Mouse (Mus musculus) heart, postnatal 0 days (tissue): ENCODE data around the gene Nfib. TPM values are rescaled to one million over a fixed set of nuclear protein-coding genes. Genes with fewer than 3 reads are reported as not detected.
A peak's percentile ranks its signal among the peaks of the same experiment; 100 is the strongest.

Experiments
- ATAC-seq: fragments of 200-750 bp; cut with Nextera tagmentation; 2 replicates; pipeline ENCODE4 v1.8.0; 2017; ENCODE audit warnings: low read depth, moderate number of reproducible peaks, moderate library complexity; ENCODE audit not compliant: insufficient read depth
- DNase-seq: peaks from one replicate; pipeline ENCODE4 v3.0.0-alpha.2; 2016; ENCODE audit warnings: low spot score
- H3K27ac ChIP-seq: fragments of 300-500 bp; sonication (generic); 2 replicates; pipeline ENCODE4 v1.5.1; 2014; ENCODE audit warnings: low read depth, mild to moderate bottlenecking
- H3K27me3 ChIP-seq: fragments of 300-500 bp; sonication (generic); 2 replicates; pipeline ENCODE4 v1.6.1; 2014; ENCODE audit warnings: low read length, mixed read lengths; ENCODE audit not compliant: control insufficient read depth, insufficient read depth
- H3K36me3 ChIP-seq: fragments of 300-500 bp; sonication (generic); replicated peaks from 2 replicates; pipeline ENCODE4 v1.6.1; 2014; ENCODE audit warnings: low read length, mixed read lengths; ENCODE audit not compliant: control insufficient read depth, insufficient read depth
- H3K4me1 ChIP-seq: fragments of 300-500 bp; sonication (generic); 2 replicates; pipeline ENCODE4 v1.6.1; 2014; ENCODE audit warnings: antibody characterized with exemption; ENCODE audit not compliant: control insufficient read depth, insufficient read depth
- H3K4me2 ChIP-seq: fragments of 300-500 bp; sonication (generic); 2 replicates; pipeline ENCODE4 v1.6.1; 2014; ENCODE audit warnings: low read depth, mild to moderate bottlenecking, low read length, moderate library complexity
- H3K4me3 ChIP-seq: fragments of 300-500 bp; sonication (generic); 2 replicates; pipeline ENCODE4 v1.5.1; 2014; ENCODE audit warnings: low read depth, low read length
- H3K9ac ChIP-seq: fragments of 300-500 bp; sonication (generic); replicated peaks from 2 replicates; pipeline ENCODE4 v1.6.1; 2014; ENCODE audit warnings: low read depth, low read length, mixed read lengths
- H3K9me3 ChIP-seq: fragments of 300-500 bp; sonication (generic); replicated peaks from 2 replicates; pipeline ENCODE4 v1.6.1; 2016; ENCODE audit warnings: low read length; ENCODE audit not compliant: control insufficient read depth
- CTCF ChIP-seq: IDR thresholded peaks from 2 replicates; pipeline ENCODE4 v1.5.1; 2016; ENCODE audit warnings: antibody characterized with exemption, control low read depth, low read depth
- EP300 ChIP-seq: IDR thresholded peaks from 2 replicates; pipeline ENCODE4 v1.6.1; 2016; ENCODE audit warnings: antibody characterized with exemption, low read depth
- WGBS: fragments of 180-500 bp; shearing (Covaris S2); extraction: QIAGEN DNeasy Blood & Tissue Kit; methylation state at CpG from one replicate; pipeline ENCODE4 v1.1.7; 2014; 5-methylcytosine and 5-hydroxymethylcytosine counted together
- polyA plus RNA-seq: library from polyadenylated mRNA; unstranded; fragments of >200 nt; fragmentation: Nextera tagmentation; extraction: Ambion mirVana; gene quantifications from 2 replicates; pipeline ENCODE4 v1.2.1, GENCODE M21; 2015
- total RNA-seq: library from RNA; depleted of rRNA; stranded (reverse); fragments of >200 nt; gene quantifications from 2 replicates; pipeline ENCODE4 v1.2.3, GENCODE M21; 2014; ENCODE audit warnings: low replicate concordance

Gene Nfib
- total and polyA plus RNA-seq, 2 experiments from 2014 or later, result 44.0 to 82.0 TPM

DNA sequence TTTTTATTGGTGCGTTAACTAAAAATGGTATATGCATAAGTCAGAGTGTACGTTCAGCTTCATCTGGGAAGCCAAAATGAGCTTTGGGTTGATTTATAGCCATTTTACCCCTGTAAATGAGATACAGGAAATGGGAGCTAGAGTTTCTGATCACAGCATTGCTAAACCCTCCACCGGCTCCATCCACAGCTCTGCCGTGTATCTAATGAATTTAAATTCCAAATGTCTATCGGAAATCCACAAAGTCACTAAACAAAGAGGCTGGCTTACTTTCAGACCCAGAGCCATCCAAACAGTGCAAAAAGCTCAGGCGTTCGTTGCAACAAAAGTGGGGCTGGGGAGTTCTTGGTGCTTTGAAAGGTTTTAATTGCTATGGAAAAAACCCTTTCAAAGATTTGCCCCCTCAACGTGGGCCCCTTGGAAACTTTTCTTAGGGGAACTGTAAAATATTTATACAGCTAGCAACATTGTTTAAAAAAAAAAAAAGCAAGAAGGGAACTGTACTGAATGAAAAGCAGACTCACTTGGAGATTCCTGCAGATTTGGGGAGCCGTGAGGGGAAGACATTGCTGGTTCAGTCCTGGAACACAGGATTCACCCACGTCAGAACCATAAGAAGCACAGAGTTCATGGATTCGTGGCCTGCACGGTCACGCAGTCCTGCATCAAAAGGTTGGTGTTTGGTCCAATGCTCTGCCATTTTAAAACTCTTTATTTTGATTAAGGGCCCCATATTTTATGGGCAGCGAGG lies 100.3 kb downstream of the Nfib start:
- Histone ChIP-seq H3K27me3 (no peaks in the 10 kb centered on the region), H3K4me1 (no peaks in the 10 kb centered on the region), H3K9me3 (no peaks in the 10 kb centered on the region), H3K4me3 (no peak overlapping the region), H3K27ac (no peak overlapping the region), H3K36me3 (no peaks in the 10 kb centered on the region), H3K9ac (no peak overlapping the region), H3K4me2 (no peak overlapping the region)
- ATAC-seq (no peak), DNase-seq (no peak)
- TF ChIP-seq EP300 (no peak), CTCF (no peak)
- WGBS, result 80% methylated on average over 14 of the region's 14 CpGs

DNA sequence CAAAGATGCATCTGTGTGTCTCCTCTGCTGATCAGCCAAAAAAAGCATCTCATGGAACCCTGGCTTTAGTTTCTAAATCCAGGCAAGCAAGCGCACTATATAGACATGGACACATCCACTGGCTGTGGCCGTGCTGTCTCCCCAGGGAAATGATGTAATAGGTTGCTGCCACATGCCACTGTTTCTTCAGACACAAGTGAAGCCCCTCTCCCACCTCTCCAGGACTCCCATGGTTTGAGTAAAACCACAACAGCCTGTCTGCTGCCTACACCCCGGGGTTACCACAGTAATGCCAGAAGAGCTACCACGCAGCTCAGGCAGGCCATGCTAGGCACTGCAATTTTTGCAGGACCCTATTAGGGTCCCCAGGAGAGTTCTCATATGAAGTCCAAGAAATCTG lies 101.0 kb downstream of the Nfib start:
- DNase-seq (no peak), ATAC-seq (no peak)
- Histone ChIP-seq H3K4me3 (no peak overlapping the region), H3K4me2 (no peak overlapping the region), H3K9me3 (no peaks in the 10 kb centered on the region), H3K4me1 (no peaks in the 10 kb centered on the region), H3K9ac (no peak overlapping the region), H3K27me3 (no peaks in the 10 kb centered on the region), H3K27ac (no peak overlapping the region), H3K36me3 (no peaks in the 10 kb centered on the region)
- TF ChIP-seq EP300 (no peak), CTCF (no peak)
- 55% methylated on average over 4 of the region's 4 CpGs for WGBS

DNA sequence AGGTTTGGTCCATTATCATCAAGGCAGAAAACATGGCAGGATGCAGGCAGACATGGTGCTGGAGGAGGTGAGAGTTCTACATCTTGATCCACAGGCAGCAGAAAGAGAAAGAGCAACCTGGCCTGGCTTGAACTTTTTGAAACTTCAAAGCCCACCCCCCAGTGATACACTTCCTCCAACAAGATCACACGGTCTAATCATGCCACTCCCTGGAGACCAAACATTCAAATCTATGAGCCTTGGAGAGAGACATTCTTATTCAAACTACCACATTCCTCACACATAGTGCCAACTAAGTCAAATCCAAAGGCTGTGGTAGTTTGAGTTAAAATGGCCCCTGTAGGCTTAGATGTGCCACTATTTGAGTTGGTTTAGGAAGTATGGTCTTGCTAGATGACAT lies 104.9 kb downstream of the Nfib start:
- no peak for ATAC-seq
- no peak overlapping the region for H3K4me3 ChIP-seq
- no peaks in the 10 kb centered on the region for H3K36me3 ChIP-seq
- no peak overlapping the region for H3K4me2 ChIP-seq
- H3K9ac ChIP-seq, result no peak overlapping the region
- H3K27ac ChIP-seq, result no peak overlapping the region
- H3K9me3 ChIP-seq, result no peaks in the 10 kb centered on the region
- no peak for DNase-seq
- TF ChIP-seq EP300, result no peak
- no peak for TF ChIP-seq CTCF
- H3K4me1 ChIP-seq, result peaks cover 6% of the 10 kb centered on the region; the same call in 1 of the 2 replicates
- H3K27me3 ChIP-seq, result no peaks in the 10 kb centered on the region
- WGBS, result 74% methylated on average over 1 of the region's 1 CpGs

DNA sequence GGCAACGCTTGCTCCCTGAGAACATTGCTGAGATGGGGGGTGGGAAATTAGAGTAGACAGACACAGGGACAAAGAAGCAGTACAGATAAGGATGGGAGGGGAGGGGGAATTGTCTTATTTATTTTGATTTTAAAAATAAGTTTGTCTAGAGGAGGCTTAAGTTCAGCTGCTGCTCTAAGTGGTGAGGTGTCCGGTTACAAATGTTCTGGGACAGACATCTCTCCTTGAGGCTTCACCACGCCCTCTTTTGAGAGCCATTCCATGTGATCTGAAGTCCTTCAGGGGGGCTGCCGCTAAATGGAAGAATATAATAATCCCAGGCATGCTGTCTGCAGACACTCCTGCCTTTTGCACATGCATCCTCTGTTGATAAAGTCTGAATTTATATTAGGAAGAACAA lies 107.1 kb downstream of the Nfib start:
- Histone ChIP-seq H3K9ac (no peak overlapping the region), H3K27ac (0 out of 2 replicates have a peak overlapping the region, but pooled peaks have one; percentile 1), H3K9me3 (no peaks in the 10 kb centered on the region), H3K4me2 (no peak overlapping the region), H3K4me3 (no peak overlapping the region), H3K4me1 (peaks cover 18% of the 10 kb centered on the region), H3K36me3 (no peaks in the 10 kb centered on the region), H3K27me3 (no peaks in the 10 kb centered on the region)
- DNase-seq (peak; percentile 67), ATAC-seq (peak; percentile 63)
- no peak for TF ChIP-seq EP300
- TF ChIP-seq CTCF, result no peak
- 19% methylated on average over 4 of the region's 4 CpGs for WGBS

DNA sequence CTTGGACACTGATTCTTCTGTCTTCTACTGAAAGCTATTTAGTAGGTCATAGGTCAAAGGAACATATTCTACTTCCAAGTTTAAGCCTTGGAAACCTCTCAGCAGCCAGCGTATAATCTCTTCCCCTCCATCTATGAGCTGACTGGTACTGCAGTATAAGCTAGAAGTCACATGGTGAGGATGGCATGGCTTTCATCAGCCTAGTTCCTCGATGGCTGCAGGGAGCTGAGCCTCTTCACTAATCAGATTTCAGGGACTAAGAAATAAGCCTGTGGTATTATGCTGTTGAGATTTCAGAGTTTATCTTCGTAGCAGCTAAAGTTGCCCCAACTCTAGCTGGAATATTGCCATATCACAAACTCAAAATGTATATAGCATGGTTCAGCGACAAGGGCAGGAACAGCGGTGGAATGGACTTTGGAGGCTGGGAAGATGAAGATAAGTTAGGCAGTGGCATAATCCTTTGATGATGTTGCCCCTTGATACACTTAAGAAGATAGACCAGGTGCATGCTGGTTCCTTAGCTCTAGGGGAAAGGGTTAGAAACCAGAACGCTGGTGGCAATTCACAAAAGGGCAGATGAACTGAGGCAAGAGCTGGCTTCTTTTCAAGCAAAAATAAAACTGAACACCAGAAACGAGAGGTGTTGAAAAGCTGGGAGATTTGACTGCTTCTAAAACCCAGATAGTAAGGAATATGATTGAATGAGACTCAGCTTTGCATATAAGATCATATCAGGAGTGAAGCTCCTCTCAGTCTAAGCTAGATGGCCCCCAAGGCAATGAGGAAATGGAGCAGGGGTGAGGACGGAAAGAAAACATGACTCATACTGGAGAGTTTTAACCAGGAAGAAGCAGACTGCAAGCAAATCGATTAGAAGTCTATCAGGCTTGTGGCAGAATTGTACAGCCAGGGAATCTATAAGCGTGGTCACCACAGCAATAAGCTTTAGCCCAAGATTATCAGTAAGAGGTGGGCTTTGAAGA lies 111.6 kb downstream of the Nfib start:
- H3K27ac ChIP-seq, result peak overlapping the region; percentile 12; the same call in 1 of the 2 replicates
- H3K27me3 ChIP-seq, result no peaks in the 10 kb centered on the region
- no peaks in the 10 kb centered on the region for H3K9me3 ChIP-seq
- DNase-seq (no peak), ATAC-seq (no peak)
- no peak for TF ChIP-seq CTCF
- no peaks in the 10 kb centered on the region for H3K36me3 ChIP-seq
- H3K4me2 ChIP-seq, result no peak overlapping the region
- H3K9ac ChIP-seq, result no peak overlapping the region
- H3K4me1 ChIP-seq, result peaks cover 18% of the 10 kb centered on the region
- no peak overlapping the region for H3K4me3 ChIP-seq
- 35% methylated on average over 10 of the region's 10 CpGs for WGBS
